Comparison of ENCODE assay signal across 12 mouse cellular contexts in the genomic region with DNA sequence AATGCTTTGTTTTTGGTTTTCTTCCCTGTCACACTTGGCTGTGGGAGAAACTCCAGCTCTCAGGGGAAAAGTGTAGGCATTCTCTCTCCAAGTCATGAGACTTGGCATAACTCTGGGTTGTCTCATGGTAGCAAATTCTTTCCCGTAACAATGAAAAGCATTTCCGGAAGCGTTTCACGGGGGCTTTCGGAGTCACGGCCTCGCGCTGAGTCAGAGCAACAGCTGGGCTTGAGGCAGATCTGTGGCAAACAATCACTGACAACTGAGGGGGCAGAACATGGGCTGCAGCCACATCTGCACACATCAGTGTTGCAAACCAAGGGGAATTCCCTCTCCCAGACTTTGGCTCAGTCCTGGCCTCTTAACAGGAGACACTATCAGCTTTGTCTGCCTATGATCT. TPM values are rescaled to one million over a fixed set of nuclear protein-coding genes. Genes with fewer than 3 reads are reported as not detected.
DNase-seq lines count a peak whose midpoint lies in the region; ATAC-seq lines count a peak whose summit lies in the region.
"Had no signal": no experiment of that assay in that cellular context is flagged by ENCODE, and none has a peak within 500 bp of the region (broad histone marks: within the 10 kb centered on the region; RNA-seq: fewer than 3 reads in every experiment).

No protein-coding gene starts in this region.

- no peaks in the 10 kb centered on the region for H3K27me3 ChIP-seq in hindbrain, embryonic 12.5 days
- no peaks in the 10 kb centered on the region for H3K27me3 ChIP-seq in forebrain, embryonic 10.5 days (ENCODE audit: poor library complexity, severe bottlenecking)
- H3K27me3 ChIP-seq: hindbrain, embryonic 15.5 days; neural tube, embryonic 13.5 days had no signal

- WGBS in hindbrain, embryonic 12.5 days: 90% methylated on average over 8 of the region's 8 CpGs
- WGBS in forebrain, embryonic 10.5 days: 95% methylated on average over 8 of the region's 8 CpGs

- no peak overlapping the region for H3K9ac ChIP-seq in hindbrain, embryonic 12.5 days
- H3K9ac ChIP-seq: hindbrain, embryonic 15.5 days; neural tube, embryonic 13.5 days had no signal

- no peaks in the 10 kb centered on the region for H3K9me3 ChIP-seq in hindbrain, embryonic 12.5 days (replicated peaks)
- H3K9me3 ChIP-seq in forebrain, embryonic 10.5 days: no peaks in the 10 kb centered on the region
- H3K9me3 ChIP-seq: hindbrain, embryonic 15.5 days; neural tube, embryonic 13.5 days had no signal

- peaks cover 94% of the 10 kb centered on the region for H3K36me3 ChIP-seq in hindbrain, embryonic 12.5 days
- H3K36me3 ChIP-seq in forebrain, embryonic 10.5 days (replicated peaks): peaks cover 100% of the 10 kb centered on the region

- no peak overlapping the region for H3K4me2 ChIP-seq in hindbrain, embryonic 12.5 days (replicated peaks)
- H3K4me2 ChIP-seq: hindbrain, embryonic 15.5 days; neural tube, embryonic 13.5 days had no signal

- DNase-seq in adrenal gland, postnatal 10 days: peak; percentile 36
- no peak for DNase-seq in adrenal gland, adult 18-20 months (ENCODE audit: low spot score in 2 of 2)
- peak; percentile 37 for DNase-seq in ZHBTc4 (ENCODE audit: low read depth, low spot score)
- DNase-seq in heart, postnatal 25 days (ENCODE audit: low spot score): peak; percentile 26
- peak; percentile 58 for DNase-seq in lung, postnatal 36 days
- DNase-seq in layer of hippocampus, adult 11-12 months (ENCODE audit: low spot score): no peak
- no peak for DNase-seq in forebrain, embryonic 10.5 days (ENCODE audit: extremely low spot score, low spot score)
- DNase-seq: cerebellum, adult 9-11 months had no signal

- intact Hi-C loops in heart, postnatal 25 days (cut with DNase I): no loop called here

- no peak for ATAC-seq in hindbrain, embryonic 12.5 days (ENCODE audit: low FRiP score)

- H3K27ac ChIP-seq in hindbrain, embryonic 12.5 days: no peak overlapping the region
- no peak overlapping the region for H3K27ac ChIP-seq in forebrain, embryonic 10.5 days
- H3K27ac ChIP-seq: hindbrain, embryonic 15.5 days; neural tube, embryonic 13.5 days had no signal

- H3K4me1 ChIP-seq in hindbrain, embryonic 12.5 days: no peaks in the 10 kb centered on the region
- no peaks in the 10 kb centered on the region for H3K4me1 ChIP-seq in forebrain, embryonic 10.5 days
- H3K4me1 ChIP-seq: hindbrain, embryonic 15.5 days; neural tube, embryonic 13.5 days had no signal

- H3K4me3 ChIP-seq in hindbrain, embryonic 12.5 days: no peak overlapping the region
- no peak overlapping the region for H3K4me3 ChIP-seq in forebrain, embryonic 10.5 days
- H3K4me3 ChIP-seq: erythroblast, embryonic 14.5 days; hindbrain, embryonic 15.5 days; neural tube, embryonic 13.5 days had no signal

RNA-seq across cellular contexts. Expression of a gene that starts 58.1 kb away (rescaled TPM):
- 10 to 100 TPM; 34.9 to 39.6 TPM for total RNA-seq in adrenal gland, postnatal 10 days (2021)
- total RNA-seq in adrenal gland, adult 18-20 months (2021): 10 to 100 TPM; 52.9 to 71.5 TPM
- 10 to 100 TPM; 19.6 to 20.7 TPM for total RNA-seq in heart, postnatal 25 days (2021)
- polyA plus RNA-seq in hindbrain, embryonic 12.5 days (2016; fragmentation: Nextera tagmentation; extraction: Ambion mirVana): 61.7 and 64.5 TPM in 2 replicates
- 70.5 and 72.1 TPM in 2 replicates for polyA plus RNA-seq in forebrain, embryonic 10.5 days (2016; fragmentation: Nextera tagmentation; extraction: Ambion mirVana)

Comparison
In these comparisons a context has a peak if more than half of its experiments do, and no peak if none do; other contexts are left out.
1. DNase-seq: peak in adrenal gland, postnatal 10 days (single experiment), ZHBTc4 (single experiment), heart, postnatal 25 days (single experiment) and lung, postnatal 36 days (single experiment); none in adrenal gland, adult 18-20 months (0 of 2), layer of hippocampus, adult 11-12 months (single experiment) and forebrain, embryonic 10.5 days (single experiment).